Mouse (Mus musculus): Measurements from ENCODE around the gene Gm10228. TPM values are rescaled to one million over a fixed set of nuclear protein-coding genes. Genes with fewer than 3 reads are reported as not detected.

The Gm10228 gene
- polyA plus RNA-seq (2015; fragmentation: Nextera tagmentation; extraction: Ambion mirVana): not detected in 2 replicates

GRCm38 (mm10) chr16:89041372-89041771, at the start of gene Gm10228:
Gene Gm10228, minus strand, starts transcription at chr16:89041472.

GRCm38 (mm10) chr16:89063902-89064301, 22.6 kb upstream of the Gm10228 start, which contains the start of gene 1110025L11Rik:
Gene 1110025L11Rik, minus strand, starts transcription at chr16:89064002.

GRCm38 (mm10) chr16:89047783-89048182, 6.5 kb upstream of the Gm10228 start, which contains the start of gene Krtap6-5:
Gene Krtap6-5, minus strand, starts transcription at chr16:89047883.

GRCm38 (mm10) chr16:89031399-89031798, 9.9 kb downstream of the Gm10228 start, which contains the start of gene Krtap6-1:
Gene Krtap6-1, plus strand, starts transcription at chr16:89031699.

GRCm38 (mm10) chr16:89014984-89015383, 26.3 kb downstream of the Gm10228 start, which contains the start of gene Gm10229:
Gene Gm10229, plus strand, starts transcription at chr16:89015284.

GRCm38 (mm10) chr16:89010659-89011058, 30.6 kb downstream of the Gm10228 start, which contains the start of gene Krtap22-2:
Gene Krtap22-2, minus strand, starts transcription at chr16:89010759.

Other genes with a start within 250 kb of the Gm10228 start
- not detected in 2 replicates for gene Gm20741, start 229.3 kb downstream of the Gm10228 start, polyA plus RNA-seq (2015; fragmentation: Nextera tagmentation; extraction: Ambion mirVana)
- gene Krtap15, start 221.3 kb downstream of the Gm10228 start, polyA plus RNA-seq (2015; fragmentation: Nextera tagmentation; extraction: Ambion mirVana): not detected in 2 replicates
- not detected in 2 replicates for gene Krtap14, start 215.3 kb downstream of the Gm10228 start, polyA plus RNA-seq (2015; fragmentation: Nextera tagmentation; extraction: Ambion mirVana)
- not detected in 2 replicates for gene Krtap19-1, start 172.1 kb downstream of the Gm10228 start, polyA plus RNA-seq (2015; fragmentation: Nextera tagmentation; extraction: Ambion mirVana)
- gene Krtap19-2, start 167.2 kb downstream of the Gm10228 start, polyA plus RNA-seq (2015; fragmentation: Nextera tagmentation; extraction: Ambion mirVana): not detected in 2 replicates
- not detected in 2 replicates for gene Krtap19-3, start 163.4 kb downstream of the Gm10228 start, polyA plus RNA-seq (2015; fragmentation: Nextera tagmentation; extraction: Ambion mirVana)
- not detected in 2 replicates for gene Krtap19-4, start 156.4 kb downstream of the Gm10228 start, polyA plus RNA-seq (2015; fragmentation: Nextera tagmentation; extraction: Ambion mirVana)
- not detected in 2 replicates for gene Krtap19-5, start 145.0 kb downstream of the Gm10228 start, polyA plus RNA-seq (2015; fragmentation: Nextera tagmentation; extraction: Ambion mirVana)
- not detected in 2 replicates for gene Krtap19-9b, start 109.2 kb downstream of the Gm10228 start, polyA plus RNA-seq (2015; fragmentation: Nextera tagmentation; extraction: Ambion mirVana)
- gene Krtap16-3, start 78.6 kb downstream of the Gm10228 start, polyA plus RNA-seq (2015; fragmentation: Nextera tagmentation; extraction: Ambion mirVana): not detected in 2 replicates
- gene Krtap22-2, start 30.7 kb downstream of the Gm10228 start, polyA plus RNA-seq (2015; fragmentation: Nextera tagmentation; extraction: Ambion mirVana): not detected in 2 replicates
- gene Gm10229, start 26.2 kb downstream of the Gm10228 start, polyA plus RNA-seq (2015; fragmentation: Nextera tagmentation; extraction: Ambion mirVana): not detected in 2 replicates
- gene Krtap6-1, start 9.8 kb downstream of the Gm10228 start, polyA plus RNA-seq (2015; fragmentation: Nextera tagmentation; extraction: Ambion mirVana): not detected in 2 replicates
- not detected in 2 replicates for gene Krtap6-5, start 6.4 kb upstream of the Gm10228 start, polyA plus RNA-seq (2015; fragmentation: Nextera tagmentation; extraction: Ambion mirVana)
- not detected in 2 replicates for gene 1110025L11Rik, start 22.5 kb upstream of the Gm10228 start, polyA plus RNA-seq (2015; fragmentation: Nextera tagmentation; extraction: Ambion mirVana)
- gene Krtap6-3, start 42.5 kb upstream of the Gm10228 start, polyA plus RNA-seq (2015; fragmentation: Nextera tagmentation; extraction: Ambion mirVana): not detected in 2 replicates
- gene Gm6358, start 99.4 kb upstream of the Gm10228 start, polyA plus RNA-seq (2015; fragmentation: Nextera tagmentation; extraction: Ambion mirVana): not detected in 2 replicates
- not detected in 2 replicates for gene Gm10061, start 109.6 kb upstream of the Gm10228 start, polyA plus RNA-seq (2015; fragmentation: Nextera tagmentation; extraction: Ambion mirVana)
- gene Gm9789, start 116.5 kb upstream of the Gm10228 start, polyA plus RNA-seq (2015; fragmentation: Nextera tagmentation; extraction: Ambion mirVana): not detected in 2 replicates
- not detected in 2 replicates for gene Gm7735, start 128.0 kb upstream of the Gm10228 start, polyA plus RNA-seq (2015; fragmentation: Nextera tagmentation; extraction: Ambion mirVana)
- gene 1110057P08Rik, start 133.3 kb upstream of the Gm10228 start, polyA plus RNA-seq (2015; fragmentation: Nextera tagmentation; extraction: Ambion mirVana): not detected in 2 replicates
- gene Krtap20-2, start 164.4 kb upstream of the Gm10228 start, polyA plus RNA-seq (2015; fragmentation: Nextera tagmentation; extraction: Ambion mirVana): not detected in 2 replicates